Mouse (Mus musculus) intestine, embryonic 14.5 days (tissue): ENCODE measurements at regions not wholly inside any gene's neighbourhood (a gene's known extent, or its start where the extent isn't known, plus 50 kb on each side); places are given as distances from the start of the nearest gene placed in this dataset.

ENCODE experiments used
- ATAC-seq: fragments of 200-750 bp; cut with Nextera tagmentation; replicated peaks from 2 replicates; pipeline ENCODE4 v1.8.0; 2017; ENCODE audit warnings: low read depth, moderate number of reproducible peaks, moderate TSS enrichment, moderate library complexity; ENCODE audit not compliant: low FRiP score, low TSS enrichment
- DNase-seq: peaks from one replicate; pipeline ENCODE4 v3.0.0-alpha.2; 2018; ENCODE audit warnings: low spot score
- H3K27ac ChIP-seq: fragments of 300-500 bp; sonication (generic); 2 replicates; pipeline ENCODE4 v1.5.1; 2014; ENCODE audit warnings: low read depth, mild to moderate bottlenecking, control low read depth
- H3K27me3 ChIP-seq: fragments of 300-500 bp; sonication (generic); replicated peaks from 2 replicates; pipeline ENCODE4 v1.6.1; 2014; ENCODE audit warnings: low read length, control low read depth; ENCODE audit not compliant: control insufficient read depth, insufficient read depth
- H3K36me3 ChIP-seq: fragments of 300-500 bp; sonication (generic); 2 replicates; pipeline ENCODE4 v1.6.1; 2014; ENCODE audit warnings: low read length, control low read depth; ENCODE audit not compliant: control insufficient read depth, insufficient read depth
- H3K4me1 ChIP-seq: fragments of 300-500 bp; sonication (generic); replicated peaks from 2 replicates; pipeline ENCODE4 v1.6.1; 2014; ENCODE audit warnings: low read length, control low read depth, mixed read lengths; ENCODE audit not compliant: control insufficient read depth, insufficient read depth
- H3K4me2 ChIP-seq: fragments of 300-500 bp; sonication (generic); 2 replicates; pipeline ENCODE4 v1.6.1; 2014; ENCODE audit warnings: low read length
- H3K4me3 ChIP-seq: fragments of 300-500 bp; sonication (generic); 2 replicates; pipeline ENCODE4 v1.5.1; 2014; ENCODE audit warnings: low read depth, low read length, control low read depth, mixed read lengths
- H3K9ac ChIP-seq: fragments of 300-500 bp; sonication (generic); 2 replicates; pipeline ENCODE4 v1.6.1; 2014; ENCODE audit warnings: mild to moderate bottlenecking, low read length
- H3K9me3 ChIP-seq: fragments of 300-500 bp; sonication (generic); 2 replicates; pipeline ENCODE4 v1.6.1; 2016; ENCODE audit warnings: low read length, control low read depth; ENCODE audit not compliant: control insufficient read depth
- WGBS: fragments of 180-500 bp; shearing (Covaris S2); extraction: QIAGEN DNeasy Blood & Tissue Kit; methylation state at CpG from one replicate; pipeline ENCODE4 v1.1.7; 2014; 5-methylcytosine and 5-hydroxymethylcytosine counted together

GRCm38 (mm10) chr10:37668827-37669226, 530.1 kb upstream of the Marcks start:
- DNase-seq (no peak), ATAC-seq (no peak)
- Histone ChIP-seq H3K9me3 (no peaks in the 10 kb centered on the region), H3K27me3 (no peaks in the 10 kb centered on the region), H3K4me1 (no peaks in the 10 kb centered on the region), H3K27ac (no peak overlapping the region), H3K4me3 (no peak overlapping the region), H3K9ac (no peak overlapping the region), H3K4me2 (no peak overlapping the region), H3K36me3 (no peaks in the 10 kb centered on the region)
- 47% methylated on average over 2 of the region's 2 CpGs for WGBS

GRCm38 (mm10) chr10:37667031-37667745, 528.5 kb upstream of the Marcks start:
- 62% methylated on average over 7 of the region's 7 CpGs for WGBS
- Histone ChIP-seq H3K27me3 (no peaks in the 10 kb centered on the region), H3K27ac (no peak overlapping the region), H3K4me1 (no peaks in the 10 kb centered on the region), H3K4me3 (no peak overlapping the region), H3K9ac (no peak overlapping the region), H3K36me3 (no peaks in the 10 kb centered on the region), H3K9me3 (no peaks in the 10 kb centered on the region), H3K4me2 (no peak overlapping the region)
- DNase-seq, result no peak
- ATAC-seq, result no peak

- H3K9me3 ChIP-seq, result no peaks in the 10 kb centered on the region
- H3K9ac ChIP-seq, result no peak overlapping the region
- 90% methylated on average over 2 of the region's 2 CpGs for WGBS
- H3K4me3 ChIP-seq, result no peak overlapping the region
- ATAC-seq, result no peak
- no peaks in the 10 kb centered on the region for H3K27me3 ChIP-seq
- no peak overlapping the region for H3K4me2 ChIP-seq
- H3K36me3 ChIP-seq, result no peaks in the 10 kb centered on the region
- no peaks in the 10 kb centered on the region for H3K4me1 ChIP-seq
- DNase-seq, result no peak
- no peak overlapping the region for H3K27ac ChIP-seq
Observed at GRCm38 (mm10) chr10:37666535-37666934, 527.8 kb upstream of the Marcks start.

- Histone ChIP-seq H3K4me3 (no peak overlapping the region), H3K4me1 (no peaks in the 10 kb centered on the region; the same call in none of the 2 replicates), H3K27ac (no peak overlapping the region), H3K36me3 (no peaks in the 10 kb centered on the region), H3K9ac (no peak overlapping the region), H3K27me3 (no peaks in the 10 kb centered on the region), H3K4me2 (no peak overlapping the region), H3K9me3 (no peaks in the 10 kb centered on the region)
- WGBS, result 41% methylated on average over 7 of the region's 7 CpGs
- ATAC-seq, result no peak
- no peak for DNase-seq
Observed at GRCm38 (mm10) chr10:37637001-37637562, 498.4 kb upstream of the Marcks start.

GRCm38 (mm10) chr10:37636421-37636820, 497.7 kb upstream of the Marcks start:
- ATAC-seq (no peak), DNase-seq (no peak)
- Histone ChIP-seq H3K9ac (no peak overlapping the region), H3K36me3 (no peaks in the 10 kb centered on the region), H3K4me1 (no peaks in the 10 kb centered on the region; the same call in none of the 2 replicates), H3K4me2 (no peak overlapping the region), H3K4me3 (no peak overlapping the region), H3K27me3 (no peaks in the 10 kb centered on the region), H3K27ac (no peak overlapping the region), H3K9me3 (no peaks in the 10 kb centered on the region)
- 37% methylated on average over 4 of the region's 4 CpGs for WGBS

- WGBS, result 98% methylated on average over 1 of the region's 1 CpGs
- DNase-seq (no peak), ATAC-seq (no peak)
- Histone ChIP-seq H3K27me3 (no peaks in the 10 kb centered on the region), H3K9ac (no peak overlapping the region), H3K4me1 (no peaks in the 10 kb centered on the region), H3K4me3 (no peak overlapping the region), H3K9me3 (peaks cover 4% of the 10 kb centered on the region; the same call in 1 of the 2 replicates), H3K4me2 (no peak overlapping the region), H3K27ac (no peak overlapping the region), H3K36me3 (no peaks in the 10 kb centered on the region)
Observed at GRCm38 (mm10) chr10:37630403-37630802, 491.7 kb upstream of the Marcks start.

- H3K4me3 ChIP-seq, result no peak overlapping the region
- H3K4me2 ChIP-seq, result no peak overlapping the region
- no peaks in the 10 kb centered on the region for H3K36me3 ChIP-seq
- no peak for DNase-seq
- H3K9me3 ChIP-seq, result peaks cover 4% of the 10 kb centered on the region; the same call in 1 of the 2 replicates
- WGBS, result 69% methylated on average over 3 of the region's 3 CpGs
- no peak for ATAC-seq
- no peak overlapping the region for H3K9ac ChIP-seq
- no peaks in the 10 kb centered on the region for H3K4me1 ChIP-seq
- no peak overlapping the region for H3K27ac ChIP-seq
- H3K27me3 ChIP-seq, result no peaks in the 10 kb centered on the region
Observed at GRCm38 (mm10) chr10:37627900-37628299, 489.2 kb upstream of the Marcks start.

- H3K4me1 ChIP-seq, result no peaks in the 10 kb centered on the region
- no peak for ATAC-seq
- no peaks in the 10 kb centered on the region for H3K27me3 ChIP-seq
- DNase-seq, result no peak
- no peak overlapping the region for H3K4me3 ChIP-seq
- H3K9me3 ChIP-seq, result peaks cover 4% of the 10 kb centered on the region; the same call in 1 of the 2 replicates
- no peak overlapping the region for H3K9ac ChIP-seq
- H3K4me2 ChIP-seq, result no peak overlapping the region
- H3K27ac ChIP-seq, result no peak overlapping the region
- 32% methylated on average over 5 of the region's 5 CpGs for WGBS
- H3K36me3 ChIP-seq, result no peaks in the 10 kb centered on the region
Observed at GRCm38 (mm10) chr10:37626758-37627201, 488.1 kb upstream of the Marcks start.
